Mouse (Mus musculus) adrenal gland, adult 8-10 months (tissue): ENCODE results near the gene Gstp1. TPM values are rescaled to one million over a fixed set of nuclear protein-coding genes. Genes with fewer than 3 reads are reported as not detected.

Source experiments
- DNase-seq: peaks from one replicate; pipeline ENCODE4 v3.0.0; 2022
- total RNA-seq, 4 experiments: library from RNA; stranded (reverse); gene quantifications; 2 replicates each; pipeline ENCODE4 v1.2.4; 2022

Gstp1 gene
- total RNA-seq, 4 experiments from 2014 or later, result 366 to 409 (median 394) TPM

- DNase-seq, result peak; percentile 94
Observed at GRCm38 (mm10) chr19:4000119-4000900, 37.5 kb downstream of the Gstp1 start, which contains the start of the genes Nudt8 and Gm49405. Gene Nudt8, plus strand, starts transcription at chr19:4000580. Gene Gm49405, plus strand, starts transcription at chr19:4000626.

GRCm38 (mm10) chr19:3999121-3999730 is 38.6 kb downstream of the Gstp1 start:
- no peak for DNase-seq

DNA sequence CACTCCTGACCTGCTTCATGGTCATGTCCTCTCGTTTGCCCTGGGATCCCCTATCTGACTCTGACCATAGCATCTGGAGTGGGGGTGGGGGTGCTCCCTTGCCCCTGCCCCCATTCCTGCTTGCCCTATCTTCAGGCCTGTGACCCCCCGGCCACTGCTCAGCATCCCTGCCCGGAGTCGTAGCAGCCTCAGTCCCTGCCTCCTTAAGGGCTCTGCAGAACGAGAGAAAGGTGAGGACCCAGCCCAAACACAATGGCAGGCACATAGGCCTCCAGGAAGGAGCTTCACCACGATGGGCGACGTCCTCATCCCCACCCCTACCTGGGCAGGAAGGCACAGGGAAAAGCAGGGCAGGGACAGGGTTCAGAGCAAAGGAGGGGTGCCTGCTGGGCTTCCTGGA is 39.5 kb downstream of the Gstp1 start:
- DNase-seq, result no peak

DNA sequence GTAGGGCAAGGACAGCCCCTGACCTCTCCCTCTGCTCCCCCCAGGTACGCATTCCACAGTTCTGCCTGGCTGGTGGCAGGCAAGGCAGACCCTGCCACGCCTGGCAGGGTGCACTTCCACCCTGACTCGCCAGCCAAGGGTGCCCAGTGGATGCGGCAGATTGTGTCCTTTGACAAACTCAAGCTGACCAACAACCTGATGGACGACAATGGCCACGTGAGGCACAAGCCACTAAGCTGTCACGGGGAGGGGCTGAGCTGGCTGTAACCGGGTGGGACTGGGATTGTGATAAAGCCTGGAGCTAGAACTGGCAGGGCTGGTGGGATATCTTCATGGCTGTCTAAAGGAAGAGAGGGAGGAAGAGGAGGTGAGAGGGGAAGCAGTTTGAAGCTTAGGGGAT is 40.6 kb downstream of the Gstp1 start:
- DNase-seq, result no peak

- no peak for DNase-seq
Observed at GRCm38 (mm10) chr19:3996747-3997146, 41.0 kb downstream of the Gstp1 start.

DNA sequence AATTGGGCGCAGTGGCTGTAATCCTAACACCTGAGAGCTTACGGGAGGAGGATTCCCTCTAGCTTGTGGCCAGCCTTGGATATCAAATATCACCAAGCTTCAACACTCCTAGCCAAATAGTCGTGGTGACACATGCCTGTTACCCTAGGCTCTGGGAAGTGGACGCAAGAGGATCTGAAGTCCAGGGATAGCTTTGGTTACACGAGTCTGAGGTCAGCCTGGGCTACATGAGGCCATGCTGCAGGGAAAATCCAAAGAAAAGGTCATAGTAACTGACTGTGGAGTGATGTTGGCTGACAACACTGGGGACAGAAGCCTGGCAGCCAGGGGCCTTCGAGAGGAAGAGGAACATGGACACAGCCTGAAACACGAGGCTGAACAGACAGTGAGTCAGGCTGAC is 41.7 kb downstream of the Gstp1 start:
- no peak for DNase-seq

- no peak for DNase-seq
Observed at GRCm38 (mm10) chr19:3995505-3995904, 42.3 kb downstream of the Gstp1 start.

GRCm38 (mm10) chr19:3994932-3995331 is 42.9 kb downstream of the Gstp1 start:
- DNase-seq, result no peak

- DNase-seq, result no peak
Observed at GRCm38 (mm10) chr19:3992416-3992815, 45.4 kb downstream of the Gstp1 start, which contains the start of gene Tbx10. Gene Tbx10, plus strand, starts transcription at chr19:3992752.

DNA sequence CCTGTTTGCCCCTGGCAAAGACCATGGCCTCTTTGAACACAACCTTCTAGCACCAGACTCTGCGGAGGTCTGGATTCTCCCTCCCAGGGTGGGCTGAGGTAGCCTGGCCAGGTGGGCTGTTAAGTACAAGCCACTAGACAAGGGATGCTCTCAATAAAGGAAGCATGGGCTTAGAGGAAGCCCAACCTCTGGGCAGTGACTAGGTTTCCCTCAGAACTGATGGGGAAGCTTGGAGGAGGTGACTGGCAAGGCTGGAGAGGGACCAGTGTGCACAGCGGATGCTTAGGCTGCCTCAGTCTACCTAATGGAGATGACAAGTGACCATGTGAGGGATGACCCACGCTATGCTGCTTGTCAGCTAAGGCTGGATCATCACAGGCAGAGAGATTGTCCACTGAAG is 45.8 kb downstream of the Gstp1 start:
- no peak for DNase-seq

DNA sequence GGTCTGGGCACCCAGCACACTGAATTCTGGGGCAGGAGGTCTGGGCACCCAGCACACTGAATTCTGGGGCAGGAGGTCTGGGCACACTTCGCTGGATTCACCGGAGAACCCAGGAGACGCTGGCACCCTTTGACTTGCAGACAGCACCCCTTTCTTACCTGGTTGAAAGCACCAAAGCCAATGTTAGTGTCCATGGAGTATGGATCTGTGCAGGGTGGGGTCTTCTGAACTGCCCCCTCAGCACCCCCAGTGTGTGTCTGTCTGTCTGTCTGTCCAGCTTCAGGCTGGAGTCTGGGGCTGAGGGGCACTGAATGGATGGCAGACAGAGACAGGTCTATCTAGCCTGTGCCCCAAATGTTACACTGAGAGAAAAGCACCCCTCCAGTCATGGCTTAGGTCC is 46.2 kb downstream of the Gstp1 start:
- DNase-seq, result no peak

DNA sequence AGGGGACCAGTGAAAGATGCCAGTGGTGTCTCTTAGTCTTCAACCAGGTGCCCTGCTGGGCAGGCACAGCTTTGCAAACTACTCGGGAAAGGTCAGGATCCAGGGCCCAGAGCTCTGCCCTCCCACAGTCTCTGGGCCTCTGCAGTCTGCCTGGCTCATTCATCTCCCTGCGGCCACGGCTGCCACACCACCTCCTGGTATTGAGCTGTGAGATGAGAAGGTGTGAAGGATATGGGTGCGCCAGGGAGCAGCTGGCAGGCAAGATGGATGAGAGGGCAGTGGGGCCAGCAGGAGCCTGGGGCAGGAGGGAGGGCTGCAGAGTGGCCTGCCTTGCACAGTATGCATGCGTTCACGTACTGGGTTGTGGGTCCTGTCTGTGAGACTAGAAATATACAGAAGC is 47.0 kb downstream of the Gstp1 start:
- DNase-seq, result no peak

DNA sequence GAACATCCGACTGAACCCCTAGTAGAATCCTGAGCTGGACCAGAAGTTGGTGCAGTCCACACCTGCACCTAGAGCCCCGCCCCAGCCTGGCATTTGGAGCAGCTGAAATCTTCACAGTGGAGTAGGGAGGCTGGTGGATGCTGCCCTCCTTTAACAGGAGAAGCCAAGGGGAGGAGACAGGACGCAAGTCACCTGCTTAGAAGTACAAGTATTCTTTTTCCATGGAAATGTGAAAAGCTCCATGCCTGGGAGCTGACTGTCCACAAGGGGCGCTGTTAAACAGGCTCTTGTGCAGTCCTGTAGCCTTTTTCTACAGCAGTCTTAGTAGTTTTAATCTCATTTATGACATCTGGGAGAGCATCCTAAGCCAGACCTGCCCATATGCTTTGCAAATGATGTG is 49.0 kb downstream of the Gstp1 start:
- no peak for DNase-seq

DNA sequence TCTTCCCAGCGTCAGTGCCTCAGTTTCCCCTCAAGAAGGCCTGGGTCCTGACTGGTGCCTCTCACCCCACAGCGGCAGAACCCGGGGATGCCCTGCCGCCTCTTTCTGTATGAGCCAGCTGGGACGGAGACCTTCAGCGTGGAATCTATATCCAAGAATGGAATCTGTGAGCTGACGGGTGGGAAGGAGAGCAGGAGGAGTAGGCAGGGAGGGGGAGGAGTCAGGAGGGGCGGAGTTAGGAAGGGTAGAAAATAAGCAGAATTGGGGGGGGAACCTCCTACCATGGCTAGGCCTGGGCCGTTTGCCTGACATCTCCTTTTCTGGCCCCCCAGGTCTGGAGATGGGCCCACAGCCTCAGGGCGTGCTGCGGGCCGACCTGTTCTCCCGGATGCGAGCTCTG is 49.7 kb downstream of the Gstp1 start:
- DNase-seq, result no peak

GRCm38 (mm10) chr19:3986334-3986733 is 51.5 kb downstream of the Gstp1 start, which contains the start of gene Acy3:
Gene Acy3, plus strand, starts transcription at chr19:3986570.
- peak; percentile 83 for DNase-seq

Other genes starting within 250 kb of the Gstp1 start
- gene Chka, start 186.2 kb downstream of the Gstp1 start, total RNA-seq, result 100 to 1,000 TPM in 1 of 4 experiments, 10 to 100 TPM in 3; 69.8 to 329 (median 93.5) TPM
- gene Tcirg1, start 130.9 kb downstream of the Gstp1 start, total RNA-seq, result 100 to 1,000 TPM in 2 of 4 experiments, 10 to 100 TPM in 2; 55.6 to 133 (median 95.0) TPM
- 100 to 1,000 TPM; 241 to 358 (median 291) TPM for gene Ndufs8, start 125.2 kb downstream of the Gstp1 start, total RNA-seq
- gene Aldh3b1, start 108.2 kb downstream of the Gstp1 start, total RNA-seq, result 100 to 1,000 TPM in 2 of 4 experiments, 10 to 100 TPM in 2; 35.5 to 262 (median 145) TPM
- 10 to 100 TPM; 69.4 to 85.5 (median 71.5) TPM for gene Unc93b1, start 102.8 kb downstream of the Gstp1 start, total RNA-seq
- 1 to 10 TPM in 2 of 4 experiments, under 1 TPM in 2; 0.11 to 1.5 (median 0.88) TPM for gene Aldh3b3, start 79.3 kb downstream of the Gstp1 start, total RNA-seq
- gene Aldh3b2, start 65.7 kb downstream of the Gstp1 start, total RNA-seq, result 10 to 100 TPM in 2 of 4 experiments, 1 to 10 TPM in 2; 4.5 to 15.8 (median 9.7) TPM
- gene Acy3, start 51.4 kb downstream of the Gstp1 start, total RNA-seq, result 10 to 100 TPM; 17.9 to 37.7 (median 23.4) TPM
- gene Tbx10, start 45.2 kb downstream of the Gstp1 start, total RNA-seq, result not detected
- gene Nudt8, start 37.4 kb downstream of the Gstp1 start, total RNA-seq, result 10 to 100 TPM; 22.8 to 27.3 (median 24.7) TPM
- gene Gm49405, start 37.4 kb downstream of the Gstp1 start, total RNA-seq, result 1 to 10 TPM in 3 of 4 experiments, under 1 TPM in 1; 0.61 to 1.7 (median 1.3) TPM
- gene Doc2g, start 34.7 kb downstream of the Gstp1 start, total RNA-seq, result 1 to 10 TPM; 1.5 to 2.5 (median 1.7) TPM
- gene Ndufv1, start 25.2 kb downstream of the Gstp1 start, total RNA-seq, result 100 to 1,000 TPM; 235 to 340 (median 280) TPM
- 10 to 100 TPM; 45.4 to 79.1 (median 67.8) TPM for gene Gstp2, start 8.0 kb upstream of the Gstp1 start, total RNA-seq
- 1 to 10 TPM in 1 of 4 experiments, under 1 TPM in 3; 0.56 to 1.1 (median 0.77) TPM for gene Gstp3, start 21.6 kb upstream of the Gstp1 start, total RNA-seq
- gene Cabp2, start 43.6 kb upstream of the Gstp1 start, total RNA-seq, result not detected
- gene Cdk2ap2, start 59.2 kb upstream of the Gstp1 start, total RNA-seq, result 100 to 1,000 TPM; 100 to 146 (median 129) TPM
- gene Pitpnm1, start 62.0 kb upstream of the Gstp1 start, total RNA-seq, result 100 to 1,000 TPM in 1 of 4 experiments, 10 to 100 TPM in 3; 57.1 to 119 (median 84.1) TPM
- 100 to 1,000 TPM; 129 to 143 (median 134) TPM for gene Aip, start 87.9 kb upstream of the Gstp1 start, total RNA-seq
- under 1 TPM in 2 of 4 experiments, not detected in 2; 0.06 to 0.08 TPM for gene Gpr152, start 101.8 kb upstream of the Gstp1 start, total RNA-seq
- under 1 TPM; 0.23 to 0.59 (median 0.39) TPM for gene Cabp4, start 106.0 kb upstream of the Gstp1 start, total RNA-seq
- 100 to 1,000 TPM; 174 to 210 (median 184) TPM for gene Coro1b, start 110.6 kb upstream of the Gstp1 start, total RNA-seq
- 1 to 10 TPM; 2.2 to 4.4 (median 3.4) TPM for gene Ptprcap, start 115.6 kb upstream of the Gstp1 start, total RNA-seq
- gene Rps6kb2, start 125.4 kb upstream of the Gstp1 start, total RNA-seq, result 10 to 100 TPM; 29.2 to 53.0 (median 46.7) TPM
- gene Carns1, start 137.5 kb upstream of the Gstp1 start, total RNA-seq, result 1 to 10 TPM; 3.6 to 6.8 (median 5.2) TPM
- gene Tbc1d10c, start 153.3 kb upstream of the Gstp1 start, total RNA-seq, result 1 to 10 TPM; 1.6 to 2.8 (median 1.9) TPM
- gene Ppp1ca, start 154.1 kb upstream of the Gstp1 start, total RNA-seq, result 100 to 1,000 TPM; 371 to 396 (median 387) TPM
- 10 to 100 TPM in 3 of 4 experiments, 1 to 10 TPM in 1; 8.7 to 14.3 (median 11.9) TPM for gene Rad9a, start 163.7 kb upstream of the Gstp1 start, total RNA-seq
- gene Clcf1, start 176.3 kb upstream of the Gstp1 start, total RNA-seq, result 10 to 100 TPM in 1 of 4 experiments, 1 to 10 TPM in 3; 4.5 to 14.4 (median 7.6) TPM
- gene AC109138.7, start 176.4 kb upstream of the Gstp1 start, total RNA-seq, result not detected
- gene Pold4, start 193.9 kb upstream of the Gstp1 start, total RNA-seq, result 10 to 100 TPM; 39.0 to 53.5 (median 52.4) TPM
- gene Ssh3, start 231.2 kb upstream of the Gstp1 start, total RNA-seq, result 10 to 100 TPM; 30.8 to 55.1 (median 46.6) TPM
- 10 to 100 TPM in 1 of 4 experiments, 1 to 10 TPM in 3; 4.3 to 10.6 (median 6.8) TPM for gene Ankrd13d, start 245.2 kb upstream of the Gstp1 start, total RNA-seq